Mouse (Mus musculus) adrenal gland, adult 18-20 months (tissue): Measurements from ENCODE around the gene Uba2. TPM values are rescaled to one million over a fixed set of nuclear protein-coding genes. Genes with fewer than 3 reads are reported as not detected.
A peak's percentile ranks its signal among the peaks of the same experiment; 100 is the strongest.
"Not testable (repeated sequence)": the region's sequence is repeated elsewhere in the genome, so short reads cannot be mapped to it uniquely, and the experiment has no call there.

Source experiments
- DNase-seq, 2 experiments: peaks; one replicate each; pipeline ENCODE4 v3.0.0; 2021 to 2022; ENCODE audit warnings: low spot score in 2 of 2
- total RNA-seq, 2 experiments: library from RNA; stranded (reverse); gene quantifications; 1 replicate in 1 of 2; 2 replicates in 1 of 2; pipeline ENCODE4 v1.2.3; 2021

Gene Uba2
- total RNA-seq, 2 experiments from 2014 or later = 58.7 to 62.7 TPM

- DNase-seq = no peak
Measured at GRCm38 (mm10) chr7:34167766-34168469, 1.5 kb downstream of the Uba2 start.

GRCm38 (mm10) chr7:34166850-34167249 lies 2.5 kb downstream of the Uba2 start:
- DNase-seq = peak; percentile 18 to 38

- DNase-seq = no peak
Measured at GRCm38 (mm10) chr7:34165999-34166398, 3.4 kb downstream of the Uba2 start.

GRCm38 (mm10) chr7:34164671-34165070 lies 4.7 kb downstream of the Uba2 start:
- no peak for DNase-seq

GRCm38 (mm10) chr7:34159167-34159566 lies 10.2 kb downstream of the Uba2 start:
- no peak for DNase-seq

- DNase-seq = no peak
Measured at GRCm38 (mm10) chr7:34157994-34158393, 11.4 kb downstream of the Uba2 start.

- no peak for DNase-seq
Measured at GRCm38 (mm10) chr7:34147193-34147592, 22.2 kb downstream of the Uba2 start.

GRCm38 (mm10) chr7:34141123-34141522 lies 28.3 kb downstream of the Uba2 start:
- DNase-seq = no peak

GRCm38 (mm10) chr7:34139493-34139892 lies 29.9 kb downstream of the Uba2 start:
- no peak for DNase-seq

- DNase-seq = no peak
Measured at GRCm38 (mm10) chr7:34134336-34134735, 35.1 kb downstream of the Uba2 start.

- peak; percentile 68 to 70 for DNase-seq
Measured at GRCm38 (mm10) chr7:34133117-34133762, 36.2 kb downstream of the Uba2 start, which contains the start of gene Wtip. Wtip (minus strand) TSS chr7:34133268.

- peak; percentile 28 to 47 for DNase-seq
Measured at GRCm38 (mm10) chr7:34132355-34133079, 36.9 kb downstream of the Uba2 start.

GRCm38 (mm10) chr7:34131959-34132354 lies 37.4 kb downstream of the Uba2 start:
- no peak for DNase-seq

GRCm38 (mm10) chr7:34131118-34131517 lies 38.3 kb downstream of the Uba2 start:
- no peak for DNase-seq

GRCm38 (mm10) chr7:34126291-34126690 lies 43.1 kb downstream of the Uba2 start:
- no peak for DNase-seq

GRCm38 (mm10) chr7:34125346-34125745 lies 44.1 kb downstream of the Uba2 start:
- DNase-seq = no peak

- no peak for DNase-seq
Measured at GRCm38 (mm10) chr7:34122987-34123720, 46.2 kb downstream of the Uba2 start.

- DNase-seq = not testable (repeated sequence)
Measured at GRCm38 (mm10) chr7:34120636-34121035, 48.8 kb downstream of the Uba2 start.

- DNase-seq = no peak
Measured at GRCm38 (mm10) chr7:34116601-34117000, 52.8 kb downstream of the Uba2 start.

- DNase-seq = no peak
Measured at GRCm38 (mm10) chr7:34109190-34109589, 60.2 kb downstream of the Uba2 start.

- peak in 1 of 2 experiments; percentile 2 for DNase-seq
Measured at GRCm38 (mm10) chr7:34101276-34101675, 68.1 kb downstream of the Uba2 start.
